Comparison of ENCODE assay signal across 19 mouse cellular contexts in the genomic region with DNA sequence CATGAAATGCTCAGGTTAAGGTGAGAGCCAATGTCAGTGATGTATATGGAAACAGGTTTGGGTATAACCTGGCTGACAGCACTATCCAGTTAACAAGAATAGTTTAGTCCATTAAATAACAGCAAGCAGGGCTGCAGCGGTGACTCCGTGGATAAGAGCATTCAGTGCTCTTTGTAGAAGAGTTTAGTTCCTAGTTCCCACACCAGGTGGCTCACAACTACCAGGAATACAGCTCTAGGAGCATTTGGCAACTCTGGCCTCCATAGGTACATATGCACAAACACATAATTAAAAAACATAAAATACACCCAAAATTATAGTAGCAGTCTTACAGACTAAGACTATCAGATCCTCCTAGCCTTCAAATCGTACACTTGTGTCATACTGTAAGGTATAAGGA.
A peak's percentile ranks its signal among the peaks of the same experiment; 100 is the strongest.
DNase-seq lines count a peak whose midpoint lies in the region; ATAC-seq and TF ChIP-seq lines count a peak whose summit lies in the region.
"Had no signal": no experiment of that assay in that cellular context is flagged by ENCODE, and none has a peak within 500 bp of the region (broad histone marks: within the 10 kb centered on the region; RNA-seq: fewer than 3 reads in every experiment).

No protein-coding gene starts in this region.

- 47% methylated on average over 3 of the region's 3 CpGs for WGBS in heart, embryonic 16.5 days
- 42% methylated on average over 3 of the region's 3 CpGs for WGBS in heart, embryonic 10.5 days

- DNase-seq in embryo, embryonic 10.5 days (ENCODE audit: low spot score) = peak; percentile 3
- no peak for DNase-seq in embryo, embryonic 9.5 days (ENCODE audit: extremely low spot score)
- no peak for DNase-seq in heart, embryonic 10.5 days (ENCODE audit: low spot score)
- DNase-seq in left cerebral cortex, postnatal 14 days (ENCODE audit: low spot score in 2 of 2) = peak; percentile 8 to 17
- DNase-seq in left cerebral cortex, adult 18-20 months (ENCODE audit: low spot score in 2 of 2) = no peak
- peak; percentile 50 for DNase-seq in brain, embryonic 14.5 days (ENCODE audit: low read depth)
- DNase-seq in adrenal gland, postnatal 14 days = no peak
- DNase-seq: B cell, adult 2 months; cerebellum, adult 9-11 months; heart, postnatal 36 days; left cerebral cortex, postnatal 4 days; liver; lung, postnatal 10 days; thymus, postnatal 36 days had no signal

- H3K4me3 ChIP-seq in heart, embryonic 16.5 days (ENCODE audit: low read length) = no peak overlapping the region
- no peak overlapping the region for H3K4me3 ChIP-seq in heart, embryonic 10.5 days
- H3K4me3 ChIP-seq: embryonic facial prominence, embryonic 10.5 days; hindbrain, embryonic 15.5 days; megakaryocyte, embryonic 14.5 days had no signal

- H3K9me3 ChIP-seq in heart, embryonic 16.5 days (replicated peaks; ENCODE audit: control insufficient read depth, low read length) = no peaks in the 10 kb centered on the region
- no peaks in the 10 kb centered on the region for H3K9me3 ChIP-seq in heart, embryonic 10.5 days
- H3K9me3 ChIP-seq: embryonic facial prominence, embryonic 10.5 days; hindbrain, embryonic 15.5 days; megakaryocyte, embryonic 14.5 days had no signal

- no peaks in the 10 kb centered on the region for H3K27me3 ChIP-seq in heart, embryonic 16.5 days (ENCODE audit: control insufficient read depth, insufficient read depth, low read length)
- no peaks in the 10 kb centered on the region for H3K27me3 ChIP-seq in heart, embryonic 10.5 days (ENCODE audit: insufficient read depth, poor library complexity, severe bottlenecking)
- H3K27me3 ChIP-seq: hindbrain, embryonic 15.5 days had no signal

- no peak for TF ChIP-seq POLR2A in brain, embryonic 14.5 days (IDR thresholded peaks at IDR 0.05; ENCODE audit: borderline replicate concordance, extremely low read depth, insufficient read depth, insufficient read length, poor library complexity, severe bottlenecking)

- H3K4me2 ChIP-seq in heart, embryonic 16.5 days (ENCODE audit: low read depth, low read length) = peak overlapping the region; percentile 37
- H3K4me2 ChIP-seq: hindbrain, embryonic 15.5 days had no signal

- no peak; the same call in 1 of the 2 replicates for TF ChIP-seq CTCF in brain, embryonic 14.5 days (IDR thresholded peaks at IDR 0.05; ENCODE audit: borderline replicate concordance, extremely low read depth, insufficient read depth, insufficient read length)

- H3K9ac ChIP-seq in heart, embryonic 16.5 days (ENCODE audit: low read length) = no peak overlapping the region
- H3K9ac ChIP-seq: hindbrain, embryonic 15.5 days had no signal

- H3K27ac ChIP-seq in heart, embryonic 16.5 days (ENCODE audit: low read length) = no peak overlapping the region; the same call in 1 of the 2 replicates
- H3K27ac ChIP-seq in heart, embryonic 10.5 days = no peak overlapping the region
- H3K27ac ChIP-seq: embryonic facial prominence, embryonic 10.5 days; hindbrain, embryonic 15.5 days had no signal

- ATAC-seq in heart, embryonic 16.5 days (replicated peaks; ENCODE audit: extremely low read depth, insufficient read depth, low FRiP score) = no peak
- ATAC-seq: intestine, embryonic 16.5 days had no signal

- no peaks in the 10 kb centered on the region for H3K36me3 ChIP-seq in heart, embryonic 16.5 days (ENCODE audit: control insufficient read depth, insufficient read depth)
- no peaks in the 10 kb centered on the region for H3K36me3 ChIP-seq in heart, embryonic 10.5 days
- H3K36me3 ChIP-seq: embryonic facial prominence, embryonic 10.5 days; hindbrain, embryonic 15.5 days had no signal

- intact Hi-C loops in left cerebral cortex, postnatal 14 days (cut with DNase I) = loop anchor here (5.0 to 10.0 kb wide), 2 partner anchors 1225 to 1867 kb away; no protein-coding TSS in a partner anchor

- H3K4me1 ChIP-seq in heart, embryonic 16.5 days (ENCODE audit: control insufficient read depth, insufficient read depth, low read length) = peaks cover 2% of the 10 kb centered on the region; the same call in 1 of the 2 replicates
- no peaks in the 10 kb centered on the region for H3K4me1 ChIP-seq in heart, embryonic 10.5 days
- H3K4me1 ChIP-seq: megakaryocyte, embryonic 14.5 days had no signal

Comparison
In these comparisons a context has a peak if more than half of its experiments do, and no peak if none do; other contexts are left out.
1. DNase-seq: peak in embryo, embryonic 10.5 days (single experiment), left cerebral cortex, postnatal 14 days (2 of 2) and brain, embryonic 14.5 days (single experiment); none in embryo, embryonic 9.5 days (single experiment), heart, embryonic 10.5 days (single experiment), left cerebral cortex, adult 18-20 months (0 of 2) and adrenal gland, postnatal 14 days (single experiment).